Mouse (Mus musculus): ENCODE measurements at regions not wholly inside any gene's neighbourhood (a gene's known extent, or its start where the extent isn't known, plus 50 kb on each side); places are given as distances from the start of the nearest gene placed in this dataset.
A peak's percentile ranks its signal among the peaks of the same experiment; 100 is the strongest.

- DNase-seq = no peak
Measured at GRCm38 (mm10) chr8:88972993-88973690, 70.8 kb downstream of the Sall1 start.

- DNase-seq = no peak
Measured at GRCm38 (mm10) chr8:88958843-88959242, 85.1 kb downstream of the Sall1 start.

- no peak for DNase-seq
Measured at GRCm38 (mm10) chr8:88953178-88953577, 90.8 kb downstream of the Sall1 start.

GRCm38 (mm10) chr8:88951829-88952155 is 92.2 kb downstream of the Sall1 start:
- DNase-seq = no peak

- no peak for DNase-seq
Measured at GRCm38 (mm10) chr8:88951145-88951828, 92.7 kb downstream of the Sall1 start.

GRCm38 (mm10) chr8:88949975-88950374 is 94.0 kb downstream of the Sall1 start:
- DNase-seq = no peak

GRCm38 (mm10) chr8:88948981-88949380 is 95.0 kb downstream of the Sall1 start:
- DNase-seq = peak in 1 of 2 experiments; percentile 27

- DNase-seq = no peak
Measured at GRCm38 (mm10) chr8:88948328-88948727, 95.6 kb downstream of the Sall1 start.

GRCm38 (mm10) chr8:88947384-88947783 is 96.6 kb downstream of the Sall1 start:
- DNase-seq = no peak

GRCm38 (mm10) chr8:88945656-88946055 is 98.3 kb downstream of the Sall1 start:
- DNase-seq = no peak

GRCm38 (mm10) chr8:88944038-88944437 is 99.9 kb downstream of the Sall1 start:
- DNase-seq = peak; percentile 28 to 72

GRCm38 (mm10) chr8:88939071-88939746 is 104.8 kb downstream of the Sall1 start:
- no peak for DNase-seq

- DNase-seq = peak; percentile 44 to 47
Measured at GRCm38 (mm10) chr8:88934708-88935107, 109.3 kb downstream of the Sall1 start.

- no peak for DNase-seq
Measured at GRCm38 (mm10) chr8:88931050-88931449, 112.9 kb downstream of the Sall1 start.

GRCm38 (mm10) chr8:88930370-88930769 is 113.6 kb downstream of the Sall1 start:
- DNase-seq = no peak

GRCm38 (mm10) chr8:88928675-88929377 is 115.1 kb downstream of the Sall1 start:
- peak; percentile 20 to 21 for DNase-seq

GRCm38 (mm10) chr8:88922840-88923239 is 121.1 kb downstream of the Sall1 start:
- DNase-seq = peak; percentile 74 to 78

- DNase-seq = no peak
Measured at GRCm38 (mm10) chr8:88921967-88922366, 122.0 kb downstream of the Sall1 start.

GRCm38 (mm10) chr8:88919282-88919681 is 124.7 kb downstream of the Sall1 start:
- no peak for DNase-seq

GRCm38 (mm10) chr8:88916064-88916463 is 127.9 kb downstream of the Sall1 start:
- no peak for DNase-seq

GRCm38 (mm10) chr8:88914657-88915056 is 129.3 kb downstream of the Sall1 start:
- DNase-seq = no peak

GRCm38 (mm10) chr8:88914190-88914589 is 129.8 kb downstream of the Sall1 start:
- peak; percentile 22 to 30 for DNase-seq

- peak; percentile 28 to 47 for DNase-seq
Measured at GRCm38 (mm10) chr8:88906244-88906643, 137.7 kb downstream of the Sall1 start.

Measured in kidney, postnatal 36 days (tissue).